Mouse (Mus musculus) heart, embryonic 16.5 days (tissue): ENCODE measurements around the gene Sass6. TPM values are rescaled to one million over a fixed set of nuclear protein-coding genes. Genes with fewer than 3 reads are reported as not detected.

ENCODE experiments used
- polyA plus RNA-seq: library from polyadenylated mRNA; unstranded; fragments of >200 nt; fragmentation: Nextera tagmentation; extraction: Ambion mirVana; gene quantifications from 2 replicates; pipeline ENCODE4 v1.2.1, GENCODE M21; 2015

Gene Sass6
- polyA plus RNA-seq, 1 experiment from 2014 or later: 11.3 TPM

Other genes starting within 250 kb of the Sass6 start
- gene Cdc14a, start 170.9 kb upstream of the Sass6 start, polyA plus RNA-seq: 4.1 and 4.7 TPM in 2 replicates
- gene Rtca, start 86.8 kb upstream of the Sass6 start, polyA plus RNA-seq: 52.3 and 52.9 TPM in 2 replicates
- gene Dbt, start 81.9 kb upstream of the Sass6 start, polyA plus RNA-seq: 24.7 and 25.3 TPM in 2 replicates
- 33.0 and 37.1 TPM in 2 replicates for gene Lrrc39, start 32.0 kb upstream of the Sass6 start, polyA plus RNA-seq
- gene Trmt13, start 19.6 kb downstream of the Sass6 start, polyA plus RNA-seq: 16.8 and 18.9 TPM in 2 replicates
- gene Mfsd14a, start 67.7 kb downstream of the Sass6 start, polyA plus RNA-seq: 57.0 and 57.3 TPM in 2 replicates
- gene Gm43191, start 86.3 kb downstream of the Sass6 start, polyA plus RNA-seq: not detected in 2 replicates
- gene Slc35a3, start 117.8 kb downstream of the Sass6 start, polyA plus RNA-seq: 9.5 and 9.9 TPM in 2 replicates
- 155 and 157 TPM in 2 replicates for gene Agl, start 213.2 kb downstream of the Sass6 start, polyA plus RNA-seq